In genomic region chr11:82099511-82100323, GRCm38 (mm10) we compare ENCODE assay signal across 32 mouse cellular contexts. TPM values are rescaled to one million over a fixed set of nuclear protein-coding genes. Genes with fewer than 3 reads are reported as not detected.
DNase-seq lines count a peak whose midpoint lies in the region; ATAC-seq and TF ChIP-seq lines count a peak whose summit lies in the region.
"Had no signal": no experiment of that assay in that cellular context is flagged by ENCODE, and none has a peak within 500 bp of the region (broad histone marks: within the 10 kb centered on the region; RNA-seq: fewer than 3 reads in every experiment).

No protein-coding gene starts in this region.

- peak overlapping the region; percentile 40; the same call in 1 of the 2 replicates for H3K27ac ChIP-seq in intestine, embryonic 14.5 days (ENCODE audit: low read depth)
- H3K27ac ChIP-seq in intestine, postnatal 0 days (ENCODE audit: low read depth, low read length): no peak overlapping the region
- peak overlapping the region; percentile 60 for H3K27ac ChIP-seq in lung, embryonic 15.5 days
- H3K27ac ChIP-seq in CH12.LX (ENCODE audit: insufficient read depth, low read depth): no peak overlapping the region
- H3K27ac ChIP-seq in intestine, embryonic 16.5 days (ENCODE audit: low read length): peak overlapping the region; percentile 51
- H3K27ac ChIP-seq: embryonic facial prominence, embryonic 15.5 days; forebrain, embryonic 10.5 days; heart, embryonic 15.5 days; hindbrain, embryonic 13.5 days had no signal

- H3K36me3 ChIP-seq in intestine, embryonic 14.5 days (ENCODE audit: control insufficient read depth, insufficient read depth, low read length): no peaks in the 10 kb centered on the region
- no peaks in the 10 kb centered on the region for H3K36me3 ChIP-seq in intestine, postnatal 0 days (ENCODE audit: control insufficient read depth, insufficient read depth)
- H3K36me3 ChIP-seq in lung, embryonic 15.5 days: no peaks in the 10 kb centered on the region
- H3K36me3 ChIP-seq in CH12.LX (replicated peaks in 1 of 2; ENCODE audit: control insufficient read depth in 1 of 2, insufficient read depth in 1 of 2, low read length in 1 of 2): no peaks in the 10 kb centered on the region
- H3K36me3 ChIP-seq in intestine, embryonic 16.5 days (ENCODE audit: control insufficient read depth, insufficient read depth, low read length): no peaks in the 10 kb centered on the region
- H3K36me3 ChIP-seq: embryonic facial prominence, embryonic 15.5 days; forebrain, embryonic 10.5 days; heart, embryonic 15.5 days; hindbrain, embryonic 13.5 days had no signal

- no peak overlapping the region for H3K4me3 ChIP-seq in intestine, embryonic 14.5 days (ENCODE audit: low read depth, low read length)
- no peak overlapping the region for H3K4me3 ChIP-seq in intestine, postnatal 0 days (ENCODE audit: low read depth, low read length)
- no peak overlapping the region for H3K4me3 ChIP-seq in lung, embryonic 15.5 days
- H3K4me3 ChIP-seq in CH12.LX (replicated peaks in 1 of 3; ENCODE audit: low read depth in 2 of 3, low read length in 2 of 3, poor library complexity in 1 of 3): no peak overlapping the region
- no peak overlapping the region for H3K4me3 ChIP-seq in intestine, embryonic 16.5 days (ENCODE audit: low read length)
- H3K4me3 ChIP-seq: embryonic facial prominence, embryonic 15.5 days; erythroblast, embryonic 14.5 days; forebrain, embryonic 10.5 days; heart, embryonic 15.5 days; hindbrain, embryonic 13.5 days had no signal

- H3K27me3 ChIP-seq in intestine, embryonic 14.5 days (replicated peaks; ENCODE audit: control insufficient read depth, insufficient read depth, low read length): no peaks in the 10 kb centered on the region
- no peaks in the 10 kb centered on the region for H3K27me3 ChIP-seq in intestine, postnatal 0 days (replicated peaks; ENCODE audit: control insufficient read depth, insufficient read depth, low read length)
- no peaks in the 10 kb centered on the region for H3K27me3 ChIP-seq in lung, embryonic 15.5 days
- H3K27me3 ChIP-seq in CH12.LX (replicated peaks): peaks cover 36% of the 10 kb centered on the region
- no peaks in the 10 kb centered on the region for H3K27me3 ChIP-seq in intestine, embryonic 16.5 days (replicated peaks; ENCODE audit: control insufficient read depth, insufficient read depth, low read length)
- H3K27me3 ChIP-seq: embryonic facial prominence, embryonic 15.5 days; heart, embryonic 15.5 days; hindbrain, embryonic 13.5 days had no signal

- in situ Hi-C loops in CH12.LX (cut with MboI; ENCODE audit: low pct_ligation_motif_present, low pct_unique_long_range_greater_than_20kb, low sequenced_read_pairs): no loop called here

- TF ChIP-seq CTCF in intestine, postnatal 0 days (IDR thresholded peaks at IDR 0.05; ENCODE audit: low read depth): no peak
- no peak for TF ChIP-seq CTCF in CH12.LX (conservative IDR thresholded peaks at IDR 0.05 in 1 of 2, IDR thresholded peaks at IDR 0.05 in 1 of 2; ENCODE audit: low read depth in 2 of 2, low read length in 2 of 2)

- H3K79me2 ChIP-seq in CH12.LX (replicated peaks; ENCODE audit: control insufficient read depth, extremely low read depth, insufficient read depth, poor library complexity, severe bottlenecking): no peaks in the 10 kb centered on the region

- no peak for TF ChIP-seq POLR2A in CH12.LX (IDR thresholded peaks at IDR 0.05; ENCODE audit: low read depth, low read length)

- no peaks in the 10 kb centered on the region for H3K9me3 ChIP-seq in intestine, embryonic 14.5 days (ENCODE audit: control insufficient read depth, low read length)
- no peaks in the 10 kb centered on the region for H3K9me3 ChIP-seq in intestine, postnatal 0 days (ENCODE audit: control insufficient read depth)
- H3K9me3 ChIP-seq in lung, embryonic 15.5 days: no peaks in the 10 kb centered on the region
- no peaks in the 10 kb centered on the region for H3K9me3 ChIP-seq in CH12.LX (replicated peaks; ENCODE audit: low read length)
- no peaks in the 10 kb centered on the region for H3K9me3 ChIP-seq in intestine, embryonic 16.5 days (ENCODE audit: control insufficient read depth, low read length)
- H3K9me3 ChIP-seq: embryonic facial prominence, embryonic 15.5 days; forebrain, embryonic 10.5 days; heart, embryonic 15.5 days; hindbrain, embryonic 13.5 days had no signal

- no peak for DNase-seq in intestine, embryonic 14.5 days (ENCODE audit: low spot score)
- DNase-seq in lung, postnatal 4 days: no peak
- no peak for DNase-seq in CH12.LX (ENCODE audit: extremely low read depth)
- DNase-seq in adrenal gland, adult (ENCODE audit: inconsistent age in 2 of 2, low spot score in 1 of 2): no peak
- DNase-seq in spleen, postnatal 10 days (ENCODE audit: low spot score in 2 of 2): no peak
- DNase-seq: adrenal gland, adult 8-10 months; adrenal gland, postnatal 36 days; cerebellum, adult 11 months; cerebellum, adult 8-10 months; cerebellum, postnatal 14 days; embryo, embryonic 11 days; gastrocnemius, postnatal 36 days; heart, adult 18-20 months; heart, postnatal 14 days had no signal

- TF ChIP-seq RAD21 in CH12.LX (IDR thresholded peaks at IDR 0.05; ENCODE audit: low read depth, low read length): no peak

- no peak overlapping the region for H3K9ac ChIP-seq in intestine, embryonic 14.5 days (ENCODE audit: low read length)
- H3K9ac ChIP-seq in intestine, postnatal 0 days (ENCODE audit: low read depth, low read length): no peak overlapping the region
- H3K9ac ChIP-seq in lung, embryonic 15.5 days: no peak overlapping the region
- H3K9ac ChIP-seq in CH12.LX (ENCODE audit: insufficient read depth, low read depth): no peak overlapping the region
- H3K9ac ChIP-seq in intestine, embryonic 16.5 days (ENCODE audit: low read depth, low read length): no peak overlapping the region
- H3K9ac ChIP-seq: embryonic facial prominence, embryonic 15.5 days; heart, embryonic 15.5 days; hindbrain, embryonic 13.5 days had no signal

- ATAC-seq in intestine, embryonic 14.5 days (replicated peaks; ENCODE audit: low FRiP score, low TSS enrichment, low read depth): no peak
- no peak for ATAC-seq in intestine, postnatal 0 days
- peak; percentile 96 for ATAC-seq in lung, embryonic 15.5 days (ENCODE audit: borderline replicate concordance, extremely low read depth, low FRiP score, low TSS enrichment)
- ATAC-seq in intestine, embryonic 16.5 days: peak; percentile 83
- ATAC-seq: activated CD4-positive, CD25-positive, alpha-beta regulatory T cell, adult 4 months; forebrain, embryonic 14.5 days; Patski had no signal

- dilution Hi-C loops in CH12.LX (cut with MboI; ENCODE audit: extremely low pct_ligation_motif_present, extremely low pct_unique_long_range_greater_than_20kb, low sequenced_read_pairs): no loop called here

- no peaks in the 10 kb centered on the region for H3K4me1 ChIP-seq in intestine, embryonic 14.5 days (replicated peaks; ENCODE audit: control insufficient read depth, insufficient read depth, low read length)
- no peaks in the 10 kb centered on the region for H3K4me1 ChIP-seq in intestine, postnatal 0 days (replicated peaks; ENCODE audit: control insufficient read depth, insufficient read depth, low read length)
- no peaks in the 10 kb centered on the region for H3K4me1 ChIP-seq in lung, embryonic 15.5 days
- H3K4me1 ChIP-seq in CH12.LX (ENCODE audit: control insufficient read depth in 1 of 2, insufficient read depth in 2 of 2): peaks cover 4 to 17% of the 10 kb centered on the region in 2 experiments
- no peaks in the 10 kb centered on the region for H3K4me1 ChIP-seq in intestine, embryonic 16.5 days (ENCODE audit: control insufficient read depth, insufficient read depth, low read length)
- H3K4me1 ChIP-seq: embryonic facial prominence, embryonic 15.5 days; forebrain, embryonic 10.5 days; heart, embryonic 15.5 days; hindbrain, embryonic 13.5 days had no signal

- 62% methylated on average over 10 of the region's 10 CpGs for WGBS in intestine, embryonic 14.5 days
- WGBS in intestine, postnatal 0 days: 67% methylated on average over 10 of the region's 10 CpGs
- WGBS in lung, embryonic 15.5 days: 46% methylated on average over 10 of the region's 10 CpGs
- WGBS in intestine, embryonic 16.5 days: 66% methylated on average over 10 of the region's 10 CpGs

- TF ChIP-seq EP300 in CH12.LX (IDR thresholded peaks at IDR 0.05; ENCODE audit: low read length): no peak

- no peak overlapping the region for H3K4me2 ChIP-seq in intestine, embryonic 14.5 days (ENCODE audit: low read length)
- no peak overlapping the region for H3K4me2 ChIP-seq in intestine, postnatal 0 days (replicated peaks; ENCODE audit: low read depth)
- no peak overlapping the region for H3K4me2 ChIP-seq in lung, embryonic 15.5 days
- no peak overlapping the region for H3K4me2 ChIP-seq in CH12.LX (ENCODE audit: insufficient read depth, low read depth, poor library complexity, severe bottlenecking)
- no peak overlapping the region for H3K4me2 ChIP-seq in intestine, embryonic 16.5 days (ENCODE audit: low read depth, low read length)
- H3K4me2 ChIP-seq: embryonic facial prominence, embryonic 15.5 days; heart, embryonic 11.5 days; heart, embryonic 15.5 days; hindbrain, embryonic 13.5 days had no signal

RNA-seq across cellular contexts. Expression of gene Ccl12, which starts 1.9 kb away (rescaled TPM):
- polyA plus RNA-seq in intestine, embryonic 14.5 days (2014; fragmentation: Nextera tagmentation; extraction: Ambion mirVana): 5.0 and 6.0 TPM in 2 replicates
- 1.9 TPM in 2 replicates for polyA plus RNA-seq in intestine, postnatal 0 days (2015; fragmentation: Nextera tagmentation; extraction: Ambion mirVana)
- 4.3 and 5.8 TPM in 2 replicates for polyA plus RNA-seq in lung, embryonic 15.5 days (2015; fragmentation: Nextera tagmentation; extraction: Ambion mirVana)
- total RNA-seq in CH12.LX (2012; rRNA removed) (not detected in 2 replicates), CH12.LX (2014; rRNA removed) (not detected in 2 replicates)
- 0.51 and 0.53 TPM in 2 replicates for polyA plus RNA-seq in CH12.LX (2012; ENCODE audit: insufficient read length, low read depth)
- polyA plus RNA-seq in intestine, embryonic 16.5 days (2015; fragmentation: Nextera tagmentation; extraction: Ambion mirVana): 1.4 and 2.7 TPM in 2 replicates
- total RNA-seq: adrenal gland, postnatal 36 days; common myeloid progenitor, adult 5-6 weeks; gastrocnemius, adult 8-10 months; gastrocnemius, postnatal 36 days; hematopoietic stem cell, adult 5-6 weeks had no signal
- polyA plus RNA-seq: activated CD4-positive, CD25-positive, alpha-beta regulatory T cell, adult 4 months; C2C12; erythroblast, embryonic 14.5 days; Patski had no signal

RNA-seq across cellular contexts. Expression of gene Ccl8, which starts 15.3 kb away (rescaled TPM):
- not detected in 2 replicates for polyA plus RNA-seq in intestine, embryonic 14.5 days (2014; fragmentation: Nextera tagmentation; extraction: Ambion mirVana)
- not detected in 2 replicates for polyA plus RNA-seq in intestine, postnatal 0 days (2015; fragmentation: Nextera tagmentation; extraction: Ambion mirVana)
- polyA plus RNA-seq in lung, embryonic 15.5 days (2015; fragmentation: Nextera tagmentation; extraction: Ambion mirVana): 0.35 TPM in 1 of 2 replicates, not detected in the other
- total RNA-seq in CH12.LX (2012; rRNA removed): not detected in 2 replicates
- not detected in 2 replicates for total RNA-seq in CH12.LX (2014; rRNA removed)
- polyA plus RNA-seq in CH12.LX (2012; ENCODE audit: insufficient read length, low read depth): not detected in 2 replicates
- polyA plus RNA-seq in intestine, embryonic 16.5 days (2015; fragmentation: Nextera tagmentation; extraction: Ambion mirVana): 0.40 TPM in 1 of 2 replicates, not detected in the other
- total RNA-seq: common myeloid progenitor, adult 5-6 weeks; heart, postnatal 14 days; hematopoietic stem cell, adult 5-6 weeks had no signal
- polyA plus RNA-seq: brain, embryonic 14.5 days; embryonic facial prominence, embryonic 11.5 days; embryonic facial prominence, embryonic 15.5 days; erythroblast, embryonic 14.5 days; forebrain, embryonic 10.5 days; forebrain, embryonic 14.5 days; heart, embryonic 11.5 days; heart, embryonic 15.5 days; hindbrain, embryonic 13.5 days had no signal

RNA-seq across cellular contexts. Expression of gene Ccl11, which starts 42.1 kb away (rescaled TPM):
- polyA plus RNA-seq in intestine, embryonic 14.5 days (2014; fragmentation: Nextera tagmentation; extraction: Ambion mirVana): 52.3 and 61.1 TPM in 2 replicates
- polyA plus RNA-seq in intestine, postnatal 0 days (2015; fragmentation: Nextera tagmentation; extraction: Ambion mirVana): 62.4 and 66.6 TPM in 2 replicates
- polyA plus RNA-seq in lung, embryonic 15.5 days (2015; fragmentation: Nextera tagmentation; extraction: Ambion mirVana): 81.8 and 84.7 TPM in 2 replicates
- total RNA-seq in CH12.LX (2012; rRNA removed): not detected in 2 replicates
- total RNA-seq in CH12.LX (2014; rRNA removed): not detected in 2 replicates
- not detected in 2 replicates for polyA plus RNA-seq in CH12.LX (2012; ENCODE audit: insufficient read length, low read depth)
- polyA plus RNA-seq in intestine, embryonic 16.5 days (2015; fragmentation: Nextera tagmentation; extraction: Ambion mirVana): 105 and 109 TPM in 2 replicates
- total RNA-seq: common myeloid progenitor, adult 5-6 weeks; hematopoietic stem cell, adult 5-6 weeks had no signal
- polyA plus RNA-seq: activated CD4-positive, CD25-positive, alpha-beta regulatory T cell, adult 4 months; embryonic facial prominence, embryonic 11.5 days; erythroblast, embryonic 14.5 days; forebrain, embryonic 10.5 days; forebrain, embryonic 14.5 days; heart, embryonic 11.5 days; Patski had no signal

RNA-seq across cellular contexts. Expression of gene Ccl7, which starts 54.2 kb away (rescaled TPM):
- 3.6 TPM in 2 replicates for polyA plus RNA-seq in intestine, embryonic 14.5 days (2014; fragmentation: Nextera tagmentation; extraction: Ambion mirVana)
- 2.4 and 2.6 TPM in 2 replicates for polyA plus RNA-seq in intestine, postnatal 0 days (2015; fragmentation: Nextera tagmentation; extraction: Ambion mirVana)
- 15.1 and 16.1 TPM in 2 replicates for polyA plus RNA-seq in lung, embryonic 15.5 days (2015; fragmentation: Nextera tagmentation; extraction: Ambion mirVana)
- total RNA-seq in CH12.LX (2012; rRNA removed) (0.25 TPM in 1 of 2 replicates, not detected in the other), CH12.LX (2014; rRNA removed) (not detected in 2 replicates)
- polyA plus RNA-seq in CH12.LX (2012; ENCODE audit: insufficient read length, low read depth): not detected in 2 replicates
- polyA plus RNA-seq in intestine, embryonic 16.5 days (2015; fragmentation: Nextera tagmentation; extraction: Ambion mirVana): 3.0 and 3.1 TPM in 2 replicates
- total RNA-seq: common myeloid progenitor, adult 5-6 weeks; gastrocnemius, postnatal 36 days; hematopoietic stem cell, adult 5-6 weeks had no signal
- polyA plus RNA-seq: activated CD4-positive, CD25-positive, alpha-beta regulatory T cell, adult 4 months; embryonic facial prominence, embryonic 11.5 days; erythroblast, embryonic 14.5 days had no signal

Comparison
In these comparisons a context has a peak if more than half of its experiments do, and no peak if none do; other contexts are left out.
1. ATAC-seq: peak in lung, embryonic 15.5 days (single experiment) and intestine, embryonic 16.5 days (single experiment); none in intestine, embryonic 14.5 days (single experiment) and intestine, postnatal 0 days (single experiment).
2. H3K27ac ChIP-seq: peak in intestine, embryonic 14.5 days (single experiment), lung, embryonic 15.5 days (single experiment) and intestine, embryonic 16.5 days (single experiment); none in intestine, postnatal 0 days (single experiment) and CH12.LX (single experiment).
3. RNA of gene Ccl11, which starts 42.1 kb away (polyA plus RNA-seq): 105 to 109 TPM in intestine, embryonic 16.5 days, 81.8 to 84.7 TPM in lung, embryonic 15.5 days, 62.4 to 66.6 TPM in intestine, postnatal 0 days and 52.3 to 61.1 TPM in intestine, embryonic 14.5 days; not detected in CH12.LX; every median in the first group is over 10 times any median in the second.